Mouse (Mus musculus): ENCODE results near the gene Clptm1l.

The Clptm1l gene

GRCm38 (mm10) chr13:73660163-73660695 lies 56.4 kb downstream of the Clptm1l start:
- no peak for DNase-seq (ENCODE audit: low spot score)

Measured in ovary, adult 18-20 months (tissue).